Mouse (Mus musculus): ENCODE measurements around the gene Smad3. TPM values are rescaled to one million over a fixed set of nuclear protein-coding genes. Genes with fewer than 3 reads are reported as not detected.

Gene Smad3
- polyA plus RNA-seq, 1 experiment from 2014 or later = 9.7 TPM

- H3K27ac ChIP-seq (ENCODE audit: low read depth, low read length) = no peak overlapping the region
- WGBS (ENCODE audit: insufficient replicate concordance) = 65% methylated on average over 7 of the region's 7 CpGs
- H3K4me3 ChIP-seq (ENCODE audit: low read depth, low read length) = no peak overlapping the region
- peaks cover 32% of the 10 kb centered on the region for H3K4me1 ChIP-seq (ENCODE audit: control insufficient read depth, insufficient read depth, low read length)
- no peaks in the 10 kb centered on the region for H3K36me3 ChIP-seq (ENCODE audit: control insufficient read depth, insufficient read depth, low read length)
- no peak overlapping the region for H3K9ac ChIP-seq (ENCODE audit: low read depth, low read length)
- no peak overlapping the region for H3K4me2 ChIP-seq
- no peak for ATAC-seq (replicated peaks; ENCODE audit: insufficient number of reproducible peaks, low FRiP score, low TSS enrichment)
- no peaks in the 10 kb centered on the region for H3K27me3 ChIP-seq (ENCODE audit: control insufficient read depth, insufficient read depth, low read length)
- H3K9me3 ChIP-seq (replicated peaks; ENCODE audit: control insufficient read depth, low read length) = no peaks in the 10 kb centered on the region
Observed at GRCm38 (mm10) chr9:63781714-63782464, 24.1 kb upstream of the Smad3 start.

- peak overlapping the region; percentile 9 for H3K4me2 ChIP-seq
- no peaks in the 10 kb centered on the region for H3K27me3 ChIP-seq (ENCODE audit: control insufficient read depth, insufficient read depth, low read length)
- no peaks in the 10 kb centered on the region for H3K9me3 ChIP-seq (replicated peaks; ENCODE audit: control insufficient read depth, low read length)
- 28% methylated on average over 17 of the region's 17 CpGs for WGBS (ENCODE audit: insufficient replicate concordance)
- ATAC-seq (replicated peaks; ENCODE audit: insufficient number of reproducible peaks, low FRiP score, low TSS enrichment) = 0 out of 2 replicates have a peak, but pooled peaks have one; percentile 10
- peaks cover 21% of the 10 kb centered on the region for H3K4me1 ChIP-seq (ENCODE audit: control insufficient read depth, insufficient read depth, low read length)
- H3K4me3 ChIP-seq (ENCODE audit: low read depth, low read length) = no peak overlapping the region
- no peaks in the 10 kb centered on the region for H3K36me3 ChIP-seq (ENCODE audit: control insufficient read depth, insufficient read depth, low read length)
- peak overlapping the region; percentile 40; the same call in 1 of the 2 replicates for H3K9ac ChIP-seq (ENCODE audit: low read depth, low read length)
- H3K27ac ChIP-seq (ENCODE audit: low read depth, low read length) = peak overlapping the region; percentile 71
Observed at GRCm38 (mm10) chr9:63779950-63780887, 22.4 kb upstream of the Smad3 start.

GRCm38 (mm10) chr9:63776735-63777134 lies 18.9 kb upstream of the Smad3 start:
- Histone ChIP-seq H3K27me3 (ENCODE audit: control insufficient read depth, insufficient read depth, low read length) (no peaks in the 10 kb centered on the region), H3K27ac (ENCODE audit: low read depth, low read length) (no peak overlapping the region), H3K9ac (ENCODE audit: low read depth, low read length) (no peak overlapping the region), H3K4me3 (ENCODE audit: low read depth, low read length) (no peak overlapping the region), H3K4me1 (ENCODE audit: control insufficient read depth, insufficient read depth, low read length) (peaks cover 23% of the 10 kb centered on the region), H3K36me3 (ENCODE audit: control insufficient read depth, insufficient read depth, low read length) (no peaks in the 10 kb centered on the region), H3K9me3 (replicated peaks; ENCODE audit: control insufficient read depth, low read length) (no peaks in the 10 kb centered on the region), H3K4me2 (no peak overlapping the region)
- WGBS (ENCODE audit: insufficient replicate concordance) = 56% methylated on average over 3 of the region's 3 CpGs
- ATAC-seq (replicated peaks; ENCODE audit: insufficient number of reproducible peaks, low FRiP score, low TSS enrichment) = no peak

- 64% methylated on average over 6 of the region's 6 CpGs for WGBS (ENCODE audit: insufficient replicate concordance)
- Histone ChIP-seq H3K27me3 (ENCODE audit: control insufficient read depth, insufficient read depth, low read length) (no peaks in the 10 kb centered on the region), H3K27ac (ENCODE audit: low read depth, low read length) (no peak overlapping the region), H3K9ac (ENCODE audit: low read depth, low read length) (no peak overlapping the region), H3K4me1 (ENCODE audit: control insufficient read depth, insufficient read depth, low read length) (peaks cover 20% of the 10 kb centered on the region), H3K36me3 (ENCODE audit: control insufficient read depth, insufficient read depth, low read length) (no peaks in the 10 kb centered on the region), H3K9me3 (replicated peaks; ENCODE audit: control insufficient read depth, low read length) (no peaks in the 10 kb centered on the region), H3K4me3 (ENCODE audit: low read depth, low read length) (no peak overlapping the region), H3K4me2 (no peak overlapping the region)
- no peak for ATAC-seq (replicated peaks; ENCODE audit: insufficient number of reproducible peaks, low FRiP score, low TSS enrichment)
Observed at GRCm38 (mm10) chr9:63774854-63775483, 17.2 kb upstream of the Smad3 start.

- WGBS (ENCODE audit: insufficient replicate concordance) = 56% methylated on average over 10 of the region's 10 CpGs
- no peak overlapping the region for H3K4me3 ChIP-seq (ENCODE audit: low read depth, low read length)
- no peak overlapping the region for H3K9ac ChIP-seq (ENCODE audit: low read depth, low read length)
- no peak for ATAC-seq (replicated peaks; ENCODE audit: insufficient number of reproducible peaks, low FRiP score, low TSS enrichment)
- H3K4me1 ChIP-seq (ENCODE audit: control insufficient read depth, insufficient read depth, low read length) = peaks cover 13% of the 10 kb centered on the region
- H3K36me3 ChIP-seq (ENCODE audit: control insufficient read depth, insufficient read depth, low read length) = no peaks in the 10 kb centered on the region
- no peak overlapping the region for H3K4me2 ChIP-seq
- H3K9me3 ChIP-seq (replicated peaks; ENCODE audit: control insufficient read depth, low read length) = 0 out of 2 replicates have a peak, but pooled peaks cover 2% of the 10 kb centered on the region
- no peaks in the 10 kb centered on the region for H3K27me3 ChIP-seq (ENCODE audit: control insufficient read depth, insufficient read depth, low read length)
- H3K27ac ChIP-seq (ENCODE audit: low read depth, low read length) = no peak overlapping the region
Observed at GRCm38 (mm10) chr9:63772452-63772851, 14.7 kb upstream of the Smad3 start.

- Histone ChIP-seq H3K36me3 (ENCODE audit: control insufficient read depth, insufficient read depth, low read length) (no peaks in the 10 kb centered on the region), H3K4me1 (ENCODE audit: control insufficient read depth, insufficient read depth, low read length) (peaks cover 13% of the 10 kb centered on the region)
- WGBS (ENCODE audit: insufficient replicate concordance) = 11% methylated on average over 5 of the region's 5 CpGs
Observed at GRCm38 (mm10) chr9:63771676-63772075, 13.9 kb upstream of the Smad3 start.

GRCm38 (mm10) chr9:63761367-63762094 lies 3.7 kb upstream of the Smad3 start:
- Histone ChIP-seq H3K4me1 (ENCODE audit: control insufficient read depth, insufficient read depth, low read length) (peaks cover 9% of the 10 kb centered on the region; the same call in 1 of the 2 replicates), H3K4me3 (ENCODE audit: low read depth, low read length) (no peak overlapping the region), H3K9ac (ENCODE audit: low read depth, low read length) (no peak overlapping the region), H3K36me3 (ENCODE audit: control insufficient read depth, insufficient read depth, low read length) (no peaks in the 10 kb centered on the region), H3K27ac (ENCODE audit: low read depth, low read length) (no peak overlapping the region), H3K4me2 (no peak overlapping the region), H3K9me3 (replicated peaks; ENCODE audit: control insufficient read depth, low read length) (no peaks in the 10 kb centered on the region), H3K27me3 (ENCODE audit: control insufficient read depth, insufficient read depth, low read length) (no peaks in the 10 kb centered on the region)
- no peak for ATAC-seq (replicated peaks; ENCODE audit: insufficient number of reproducible peaks, low FRiP score, low TSS enrichment)
- WGBS (ENCODE audit: insufficient replicate concordance) = 87% methylated on average over 8 of the region's 8 CpGs

More at GRCm38 (mm10) chr9:63771676-63772075, 13.9 kb upstream of the Smad3 start:
- Histone ChIP-seq H3K9ac (ENCODE audit: low read depth, low read length) (no peak overlapping the region), H3K27ac (ENCODE audit: low read depth, low read length) (no peak overlapping the region), H3K4me2 (no peak overlapping the region), H3K9me3 (replicated peaks; ENCODE audit: control insufficient read depth, low read length) (0 out of 2 replicates have a peak, but pooled peaks cover 2% of the 10 kb centered on the region), H3K27me3 (ENCODE audit: control insufficient read depth, insufficient read depth, low read length) (no peaks in the 10 kb centered on the region), H3K4me3 (ENCODE audit: low read depth, low read length) (no peak overlapping the region)
- no peak for ATAC-seq (replicated peaks; ENCODE audit: insufficient number of reproducible peaks, low FRiP score, low TSS enrichment)

- Histone ChIP-seq H3K27ac (ENCODE audit: low read depth, low read length) (no peak overlapping the region), H3K4me1 (ENCODE audit: control insufficient read depth, insufficient read depth, low read length) (peaks cover 17% of the 10 kb centered on the region), H3K9me3 (replicated peaks; ENCODE audit: control insufficient read depth, low read length) (no peaks in the 10 kb centered on the region), H3K4me2 (no peak overlapping the region), H3K27me3 (ENCODE audit: control insufficient read depth, insufficient read depth, low read length) (no peaks in the 10 kb centered on the region), H3K9ac (ENCODE audit: low read depth, low read length) (no peak overlapping the region), H3K4me3 (ENCODE audit: low read depth, low read length) (no peak overlapping the region), H3K36me3 (ENCODE audit: control insufficient read depth, insufficient read depth, low read length) (no peaks in the 10 kb centered on the region)
- 93% methylated on average over 7 of the region's 7 CpGs for WGBS (ENCODE audit: insufficient replicate concordance)
- ATAC-seq (replicated peaks; ENCODE audit: insufficient number of reproducible peaks, low FRiP score, low TSS enrichment) = no peak
Observed at GRCm38 (mm10) chr9:63760783-63761182, 3.0 kb upstream of the Smad3 start.
